Mouse (Mus musculus) layer of hippocampus, adult 9-10 months (tissue): Measurements from ENCODE around the gene Gm10378.
"Not testable (repeated sequence)": the region's sequence is repeated elsewhere in the genome, so short reads cannot be mapped to it uniquely, and the experiment has no call there.

ENCODE experiments used
- DNase-seq: peaks from one replicate; pipeline ENCODE4 v3.0.0; 2022; ENCODE audit warnings: low spot score

The Gm10378 gene

GRCm38 (mm10) chr14:42655638-42656037, at the start of gene Gm10378:
Gene Gm10378, plus strand, starts transcription at chr14:42655938.
- not testable (repeated sequence) for DNase-seq

GRCm38 (mm10) chr14:42641817-42642216, 13.9 kb upstream of the Gm10378 start, which contains the start of gene Gm3633:
Gene Gm3633, minus strand, starts transcription at chr14:42641917.
- DNase-seq = not testable (repeated sequence)
